Mouse (Mus musculus) cerebellum, adult 2 months (tissue): Measurements from ENCODE around the gene Gm21915. TPM values are rescaled to one million over a fixed set of nuclear protein-coding genes. Genes with fewer than 3 reads are reported as not detected.

ENCODE experiments used
- DNase-seq, 2 experiments: peaks; one replicate each; pipeline ENCODE4 v3.0.0; 2021
- H3K27ac ChIP-seq: fragments of 200-500 bp; 2 replicates; pipeline ENCODE4 v1.5.1; 2012; ENCODE audit warnings: low read length, control low read depth, inconsistent platforms; ENCODE audit not compliant: insufficient read depth
- H3K27me3 ChIP-seq: fragments of 200-500 bp; 2 replicates; pipeline ENCODE4 v1.6.1; 2012; ENCODE audit warnings: inconsistent platforms, mild to moderate bottlenecking, low read length, moderate library complexity; ENCODE audit not compliant: control insufficient read depth, insufficient read depth
- H3K4me1 ChIP-seq: fragments of 200-500 bp; 2 replicates; pipeline ENCODE4 v1.6.1; 2011; ENCODE audit warnings: low read length; ENCODE audit not compliant: control insufficient read depth, insufficient read depth
- H3K4me3 ChIP-seq: fragments of 200-500 bp; replicated peaks from 2 replicates; pipeline ENCODE3; 2011; ENCODE audit warnings: mild to moderate bottlenecking, low read depth, low read length, control low read depth; ENCODE audit not compliant: insufficient read depth
- CTCF ChIP-seq: fragments of 200-500 bp; IDR thresholded peaks from 2 replicates; pipeline ENCODE4 v1.5.1; 2011; ENCODE audit warnings: low read depth, mild to moderate bottlenecking, control low read depth, low read length, moderate library complexity, borderline replicate concordance; ENCODE audit not compliant: insufficient read depth
- POLR2A ChIP-seq: fragments of 200-500 bp; IDR thresholded peaks from 2 replicates; pipeline ENCODE4 v1.6.1; 2011; ENCODE audit warnings: low read length, control low read depth, borderline replicate concordance; ENCODE audit not compliant: insufficient read depth
- WGBS: fragments of 180-500 bp; shearing (Covaris S2); methylation state at CpG from one replicate; pipeline ENCODE4 v1.1.7; 2018; 5-methylcytosine and 5-hydroxymethylcytosine counted together
- polyA plus RNA-seq: library from polyadenylated mRNA; depleted of rRNA; stranded (reverse); fragments of >200 nt; gene quantifications from 2 replicates; pipeline ENCODE4 v1.2.3, GENCODE M21; 2012; rRNA removed

The Gm21915 gene
- polyA plus RNA-seq, 1 experiment: not detected

- no peak overlapping the region; the same call in 1 of the 2 replicates for H3K27ac ChIP-seq
- 74% methylated on average over 7 of the region's 7 CpGs for WGBS
- H3K4me1 ChIP-seq: peaks cover 16% of the 10 kb centered on the region
- H3K27me3 ChIP-seq: no peaks in the 10 kb centered on the region
- no peak for TF ChIP-seq POLR2A
- TF ChIP-seq CTCF: no peak
- DNase-seq: no peak
- no peak overlapping the region for H3K4me3 ChIP-seq
Measured at GRCm38 (mm10) chr9:40709141-40709537, 38.7 kb downstream of the Gm21915 start.

GRCm38 (mm10) chr9:40709587-40709986 lies 39.2 kb downstream of the Gm21915 start:
- peak in 1 of 2 experiments; percentile 14 for DNase-seq
- TF ChIP-seq CTCF (no peak), POLR2A (no peak)

GRCm38 (mm10) chr9:40709991-40710390 lies 39.6 kb downstream of the Gm21915 start:
- Histone ChIP-seq H3K27me3 (no peaks in the 10 kb centered on the region), H3K27ac (no peak overlapping the region), H3K4me1 (peaks cover 16% of the 10 kb centered on the region), H3K4me3 (no peak overlapping the region)
- TF ChIP-seq CTCF (no peak), POLR2A (no peak)
- whole genome bisulfite sequencing: 65% methylated on average over 3 of the region's 3 CpGs
- DNase-seq: no peak

More at GRCm38 (mm10) chr9:40709587-40709986, 39.2 kb downstream of the Gm21915 start:
- H3K27me3 ChIP-seq: no peaks in the 10 kb centered on the region
- no peak overlapping the region for H3K4me3 ChIP-seq
- peaks cover 16% of the 10 kb centered on the region for H3K4me1 ChIP-seq
- WGBS: 34% methylated on average over 3 of the region's 3 CpGs
- H3K27ac ChIP-seq: no peak overlapping the region; the same call in 1 of the 2 replicates

GRCm38 (mm10) chr9:40711654-40712053 lies 41.2 kb downstream of the Gm21915 start:
- 58% methylated on average over 4 of the region's 4 CpGs for WGBS
- no peak for DNase-seq
- Histone ChIP-seq H3K27ac (no peak overlapping the region), H3K4me3 (no peak overlapping the region), H3K4me1 (peaks cover 16% of the 10 kb centered on the region), H3K27me3 (no peaks in the 10 kb centered on the region)
- TF ChIP-seq POLR2A: no peak
- no peak for TF ChIP-seq CTCF

- Histone ChIP-seq H3K4me3 (no peak overlapping the region), H3K4me1 (peaks cover 11% of the 10 kb centered on the region), H3K27ac (no peak overlapping the region), H3K27me3 (no peaks in the 10 kb centered on the region)
- DNase-seq: peak; percentile 65 to 76
- 24% methylated on average over 18 of the region's 18 CpGs for WGBS
- TF ChIP-seq CTCF (0 out of 2 replicates have a peak, but pooled peaks have one; percentile 1), POLR2A (no peak)
Measured at GRCm38 (mm10) chr9:40717182-40717874, 46.9 kb downstream of the Gm21915 start.

- H3K27ac ChIP-seq: no peak overlapping the region
- H3K4me1 ChIP-seq: peaks cover 15% of the 10 kb centered on the region
- TF ChIP-seq CTCF (no peak), POLR2A (no peak)
- H3K4me3 ChIP-seq: no peak overlapping the region
- H3K27me3 ChIP-seq: no peaks in the 10 kb centered on the region
- no peak for DNase-seq
- 66% methylated on average over 7 of the region's 7 CpGs for WGBS
Measured at GRCm38 (mm10) chr9:40717875-40718185, 47.4 kb downstream of the Gm21915 start.

Other genes with a start within 250 kb of the Gm21915 start
- gene Gramd1b, start 139.2 kb upstream of the Gm21915 start, polyA plus RNA-seq: 188 and 204 TPM in 2 replicates
- 21.7 and 21.8 TPM in 2 replicates for gene Clmp, start 15.3 kb downstream of the Gm21915 start, polyA plus RNA-seq
- gene Hspa8, start 130.4 kb downstream of the Gm21915 start, polyA plus RNA-seq: 2,645 and 2,703 TPM in 2 replicates
- gene Bsx, start 203.5 kb downstream of the Gm21915 start, polyA plus RNA-seq: 0.03 and 0.08 TPM in 2 replicates